Mouse (Mus musculus) left cerebral cortex, adult 11 months (tissue): ENCODE measurements around the gene Apba1.

Source experiments
- DNase-seq: peaks from one replicate; pipeline ENCODE4 v3.0.0; 2022; ENCODE audit warnings: low spot score

Gene Apba1

GRCm38 (mm10) chr19:23941422-23941949 lies 182.8 kb downstream of the Apba1 start:
- DNase-seq: no peak

GRCm38 (mm10) chr19:23942886-23943285 lies 184.2 kb downstream of the Apba1 start:
- no peak for DNase-seq

- DNase-seq: no peak
Measured at GRCm38 (mm10) chr19:23946026-23946685, 187.5 kb downstream of the Apba1 start.

- no peak for DNase-seq
Measured at GRCm38 (mm10) chr19:23946751-23947150, 188.1 kb downstream of the Apba1 start.

- no peak for DNase-seq
Measured at GRCm38 (mm10) chr19:23947871-23948270, 189.2 kb downstream of the Apba1 start.

- DNase-seq: no peak
Measured at GRCm38 (mm10) chr19:23948301-23949000, 189.8 kb downstream of the Apba1 start.

- DNase-seq: no peak
Measured at GRCm38 (mm10) chr19:23955461-23955860, 196.8 kb downstream of the Apba1 start.

GRCm38 (mm10) chr19:23956299-23956975 lies 197.8 kb downstream of the Apba1 start:
- no peak for DNase-seq

GRCm38 (mm10) chr19:23957563-23957962 lies 198.9 kb downstream of the Apba1 start:
- no peak for DNase-seq

- DNase-seq: no peak
Measured at GRCm38 (mm10) chr19:23958925-23959324, 200.2 kb downstream of the Apba1 start.

GRCm38 (mm10) chr19:23959870-23960269 lies 201.2 kb downstream of the Apba1 start:
- no peak for DNase-seq

GRCm38 (mm10) chr19:23960275-23960674 lies 201.6 kb downstream of the Apba1 start:
- no peak for DNase-seq

- no peak for DNase-seq
Measured at GRCm38 (mm10) chr19:23960831-23961447, 202.3 kb downstream of the Apba1 start.

- no peak for DNase-seq
Measured at GRCm38 (mm10) chr19:23961516-23961915, 202.8 kb downstream of the Apba1 start.

- no peak for DNase-seq
Measured at GRCm38 (mm10) chr19:23964401-23964910, 205.8 kb downstream of the Apba1 start.

- DNase-seq: no peak
Measured at GRCm38 (mm10) chr19:23966376-23966775, 207.7 kb downstream of the Apba1 start.

- peak; percentile 56 for DNase-seq
Measured at GRCm38 (mm10) chr19:23967156-23967555, 208.5 kb downstream of the Apba1 start.

- DNase-seq: no peak
Measured at GRCm38 (mm10) chr19:23968125-23968861, 209.6 kb downstream of the Apba1 start.

GRCm38 (mm10) chr19:23968862-23969225 lies 210.2 kb downstream of the Apba1 start:
- no peak for DNase-seq

GRCm38 (mm10) chr19:23970374-23970773 lies 211.7 kb downstream of the Apba1 start:
- no peak for DNase-seq

- DNase-seq: no peak
Measured at GRCm38 (mm10) chr19:23971391-23971790, 212.7 kb downstream of the Apba1 start.
